Mouse (Mus musculus): Measurements from ENCODE around the gene Hsd3b7.

DNA sequence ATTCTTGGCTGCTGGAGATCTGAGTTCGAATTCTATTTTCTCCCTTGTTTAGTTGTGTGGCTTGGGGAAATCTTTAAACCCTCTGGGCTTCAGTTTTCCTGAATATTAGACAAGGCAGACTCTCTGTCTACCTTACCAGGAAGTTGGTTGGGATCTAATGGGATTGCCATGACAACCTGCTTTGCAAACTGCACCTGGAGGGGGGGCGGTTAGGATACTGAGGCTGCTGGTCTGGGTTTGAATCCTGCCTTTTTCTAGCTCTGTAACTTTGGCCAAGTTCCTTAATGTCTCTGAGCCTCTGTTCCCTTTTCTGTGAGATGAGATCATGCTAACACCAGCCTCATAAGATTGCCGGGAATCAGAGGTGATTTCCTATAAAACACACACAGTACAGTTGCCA, 22.1 kb downstream of the Hsd3b7 start:
- no peak for TF ChIP-seq POLR2A (IDR thresholded peaks at IDR 0.05; ENCODE audit: low read depth, low read length)
- no peak for TF ChIP-seq CTCF (IDR thresholded peaks at IDR 0.05; ENCODE audit: extremely low read depth, insufficient read depth, insufficient read length, insufficient replicate concordance)

All from spleen, adult 2 months (tissue).